ENCODE assay signal across 8 mouse cellular contexts in the genomic region with DNA sequence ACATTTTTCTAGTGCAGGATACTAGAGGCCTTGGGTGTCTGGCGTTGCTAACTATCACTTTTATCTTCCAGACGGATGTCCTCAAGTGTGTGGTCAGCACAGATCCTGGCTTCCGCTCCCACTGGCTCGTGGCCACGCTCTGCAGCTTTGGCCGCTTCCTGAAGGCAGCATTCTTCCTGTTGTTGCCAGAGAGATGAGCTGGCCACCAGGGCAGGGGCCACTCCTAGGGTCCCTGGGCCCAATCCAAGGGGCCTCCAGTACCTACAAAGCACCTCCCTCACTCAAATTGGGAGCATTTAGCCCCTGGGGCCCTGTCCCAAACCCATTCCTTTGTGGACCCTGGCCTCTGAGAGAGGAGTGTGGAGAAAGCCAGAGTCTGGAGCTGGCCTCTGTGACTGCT. TPM values are rescaled to one million over a fixed set of nuclear protein-coding genes. Genes with fewer than 3 reads are reported as not detected.
DNase-seq lines count a peak whose midpoint lies in the region; ATAC-seq and TF ChIP-seq lines count a peak whose summit lies in the region.
"Had no signal": no experiment of that assay in that cellular context is flagged by ENCODE, and none has a peak within 500 bp of the region (broad histone marks: within the 10 kb centered on the region; RNA-seq: fewer than 3 reads in every experiment).

No protein-coding gene starts in this region.

- no peak overlapping the region for H3K9ac ChIP-seq in forebrain, embryonic 11.5 days (ENCODE audit: low read length)
- no peak overlapping the region for H3K9ac ChIP-seq in forebrain, postnatal 0 days
- H3K9ac ChIP-seq: neural tube, embryonic 12.5 days had no signal

- DNase-seq in adrenal gland, postnatal 25 days: peak; percentile 63
- peak; percentile 52 for DNase-seq in gastrocnemius, adult 18-20 months (ENCODE audit: low spot score)
- peak; percentile 90 for DNase-seq in kidney, adult 2 months
- DNase-seq in ovary, adult 18-20 months (ENCODE audit: low spot score): peak; percentile 40
- DNase-seq in forebrain, embryonic 11.5 days (ENCODE audit: low spot score): no peak
- no peak for DNase-seq in forebrain, postnatal 0 days
- no peak for DNase-seq in frontal cortex, postnatal 10 days (ENCODE audit: low spot score in 2 of 2)

- no peak for TF ChIP-seq POLR2A in kidney, adult 2 months (IDR thresholded peaks at IDR 0.05; ENCODE audit: low read depth, low read length)

- H3K4me2 ChIP-seq in forebrain, embryonic 11.5 days (ENCODE audit: low read depth, low read length, severe bottlenecking): no peak overlapping the region
- H3K4me2 ChIP-seq in forebrain, postnatal 0 days (ENCODE audit: low read depth): no peak overlapping the region
- H3K4me2 ChIP-seq: neural tube, embryonic 12.5 days had no signal

- no peak for ATAC-seq in forebrain, embryonic 11.5 days (replicated peaks; ENCODE audit: low FRiP score)
- no peak for ATAC-seq in forebrain, postnatal 0 days

- H3K9me3 ChIP-seq in forebrain, embryonic 11.5 days (ENCODE audit: control insufficient read depth, low read length): no peaks in the 10 kb centered on the region
- no peaks in the 10 kb centered on the region for H3K9me3 ChIP-seq in forebrain, postnatal 0 days (ENCODE audit: low read length)
- H3K9me3 ChIP-seq: neural tube, embryonic 12.5 days had no signal

- WGBS in kidney, adult 2 months: 56% methylated on average over 6 of the region's 6 CpGs
- WGBS in forebrain, embryonic 11.5 days: 90% methylated on average over 6 of the region's 6 CpGs
- 92% methylated on average over 6 of the region's 6 CpGs for WGBS in forebrain, postnatal 0 days

- no peaks in the 10 kb centered on the region for H3K27me3 ChIP-seq in kidney, adult 2 months (replicated peaks; ENCODE audit: control insufficient read depth, insufficient read depth, low read length)
- H3K27me3 ChIP-seq in forebrain, embryonic 11.5 days (ENCODE audit: control insufficient read depth, insufficient read depth, low read length): no peaks in the 10 kb centered on the region
- H3K27me3 ChIP-seq in forebrain, postnatal 0 days (ENCODE audit: insufficient read depth, low read length): no peaks in the 10 kb centered on the region
- H3K27me3 ChIP-seq: neural tube, embryonic 12.5 days had no signal

- H3K4me3 ChIP-seq in kidney, adult 2 months (ENCODE audit: insufficient read depth, low read depth, low read length): no peak overlapping the region
- H3K4me3 ChIP-seq in forebrain, embryonic 11.5 days (ENCODE audit: low read depth, low read length): no peak overlapping the region
- no peak overlapping the region for H3K4me3 ChIP-seq in forebrain, postnatal 0 days (ENCODE audit: low read depth, low read length)
- H3K4me3 ChIP-seq: neural tube, embryonic 12.5 days had no signal

- H3K4me1 ChIP-seq in kidney, adult 2 months (ENCODE audit: control insufficient read depth, insufficient read depth, low read length): peaks cover 13% of the 10 kb centered on the region
- H3K4me1 ChIP-seq in forebrain, embryonic 11.5 days (replicated peaks; ENCODE audit: control insufficient read depth, insufficient read depth, low read length): no peaks in the 10 kb centered on the region
- no peaks in the 10 kb centered on the region for H3K4me1 ChIP-seq in forebrain, postnatal 0 days (ENCODE audit: insufficient read depth)

- peak overlapping the region; percentile 72 for H3K27ac ChIP-seq in kidney, adult 2 months (ENCODE audit: insufficient read depth, low read depth, low read length)
- no peak overlapping the region for H3K27ac ChIP-seq in forebrain, embryonic 11.5 days (ENCODE audit: low read depth, low read length)
- no peak overlapping the region for H3K27ac ChIP-seq in forebrain, postnatal 0 days (ENCODE audit: low read depth, low read length)
- H3K27ac ChIP-seq: neural tube, embryonic 12.5 days had no signal

- TF ChIP-seq CTCF in kidney, adult 2 months (conservative IDR thresholded peaks at IDR 0.05; ENCODE audit: insufficient read depth, insufficient read length, low read depth, low read length): no peak
- no peak for TF ChIP-seq CTCF in forebrain, postnatal 0 days (IDR thresholded peaks at IDR 0.05; ENCODE audit: low read depth)

- H3K36me3 ChIP-seq in kidney, adult 2 months (ENCODE audit: control insufficient read depth, insufficient read depth, low read length): no peaks in the 10 kb centered on the region
- H3K36me3 ChIP-seq in forebrain, embryonic 11.5 days (ENCODE audit: control insufficient read depth, insufficient read depth, low read length): no peaks in the 10 kb centered on the region; the same call in 1 of the 2 replicates
- peaks cover 35% of the 10 kb centered on the region for H3K36me3 ChIP-seq in forebrain, postnatal 0 days (ENCODE audit: insufficient read depth)

RNA-seq across cellular contexts. Expression of a gene that starts 9.5 kb away (rescaled TPM):
- 10.9 and 12.6 TPM in 2 replicates for total RNA-seq in adrenal gland, postnatal 25 days (2021)
- total RNA-seq in gastrocnemius, adult 18-20 months (2021): 1 to 10 TPM in 1 of 2 experiments, under 1 TPM in 1; 0.95 to 1.2 TPM
- 55.9 and 62.3 TPM in 2 replicates for polyA plus RNA-seq in kidney, adult 2 months (2012; rRNA removed)
- polyA plus RNA-seq in forebrain, embryonic 11.5 days (2014; fragmentation: Nextera tagmentation; extraction: Ambion mirVana): 44.0 and 48.6 TPM in 2 replicates
- total RNA-seq in forebrain, postnatal 0 days (2014; rRNA removed): 94.6 and 119 TPM in 2 replicates
- 113 and 150 TPM in 2 replicates for polyA plus RNA-seq in forebrain, postnatal 0 days (2015; fragmentation: Nextera tagmentation; extraction: Ambion mirVana)

RNA-seq across cellular contexts. Expression of a gene that starts 36.5 kb away (rescaled TPM):
- 98.3 and 156 TPM in 2 replicates for total RNA-seq in adrenal gland, postnatal 25 days (2021)
- 10 to 100 TPM; 80.8 to 91.4 TPM for total RNA-seq in gastrocnemius, adult 18-20 months (2021)
- 102 and 103 TPM in 2 replicates for polyA plus RNA-seq in kidney, adult 2 months (2012; rRNA removed)
- 186 and 206 TPM in 2 replicates for polyA plus RNA-seq in forebrain, embryonic 11.5 days (2014; fragmentation: Nextera tagmentation; extraction: Ambion mirVana)
- 278 and 312 TPM in 2 replicates for total RNA-seq in forebrain, postnatal 0 days (2014; rRNA removed)
- 371 and 381 TPM in 2 replicates for polyA plus RNA-seq in forebrain, postnatal 0 days (2015; fragmentation: Nextera tagmentation; extraction: Ambion mirVana)

RNA-seq across cellular contexts. Expression of a gene that starts 56.3 kb away (rescaled TPM):
- 63.3 and 88.0 TPM in 2 replicates for total RNA-seq in adrenal gland, postnatal 25 days (2021)
- total RNA-seq in gastrocnemius, adult 18-20 months (2021): 10 to 100 TPM; 26.4 to 26.5 TPM
- 43.7 and 46.3 TPM in 2 replicates for polyA plus RNA-seq in kidney, adult 2 months (2012; rRNA removed)
- 89.9 and 93.3 TPM in 2 replicates for polyA plus RNA-seq in forebrain, embryonic 11.5 days (2014; fragmentation: Nextera tagmentation; extraction: Ambion mirVana)
- 46.0 and 50.6 TPM in 2 replicates for total RNA-seq in forebrain, postnatal 0 days (2014; rRNA removed)
- 72.6 and 72.7 TPM in 2 replicates for polyA plus RNA-seq in forebrain, postnatal 0 days (2015; fragmentation: Nextera tagmentation; extraction: Ambion mirVana)

RNA-seq across cellular contexts. Expression of a gene that starts 59.7 kb away (rescaled TPM):
- total RNA-seq in adrenal gland, postnatal 25 days (2021): 58.4 and 59.2 TPM in 2 replicates
- 10 to 100 TPM; 77.0 to 87.1 TPM for total RNA-seq in gastrocnemius, adult 18-20 months (2021)
- 181 and 226 TPM in 2 replicates for polyA plus RNA-seq in kidney, adult 2 months (2012; rRNA removed)
- polyA plus RNA-seq in forebrain, embryonic 11.5 days (2014; fragmentation: Nextera tagmentation; extraction: Ambion mirVana): 36.5 and 37.1 TPM in 2 replicates
- total RNA-seq in forebrain, postnatal 0 days (2014; rRNA removed): 53.2 and 71.3 TPM in 2 replicates
- 51.2 and 53.2 TPM in 2 replicates for polyA plus RNA-seq in forebrain, postnatal 0 days (2015; fragmentation: Nextera tagmentation; extraction: Ambion mirVana)

Comparison
In these comparisons a context has a peak if more than half of its experiments do, and no peak if none do; other contexts are left out.
1. DNase-seq: peak in adrenal gland, postnatal 25 days (single experiment), gastrocnemius, adult 18-20 months (single experiment), kidney, adult 2 months (single experiment) and ovary, adult 18-20 months (single experiment); none in forebrain, embryonic 11.5 days (single experiment), forebrain, postnatal 0 days (single experiment) and frontal cortex, postnatal 10 days (0 of 2).